Mouse (Mus musculus) lung, postnatal 0 days (tissue): ENCODE measurements around the gene Actr3.

Source experiments
- CTCF ChIP-seq: IDR thresholded peaks from 2 replicates; pipeline ENCODE4 v1.5.1; 2016; ENCODE audit warnings: antibody characterized with exemption, mild to moderate bottlenecking
- EP300 ChIP-seq: IDR thresholded peaks from 2 replicates; pipeline ENCODE4 v1.6.1; 2016; ENCODE audit warnings: antibody characterized with exemption, mild to moderate bottlenecking, control low read depth

DNA sequence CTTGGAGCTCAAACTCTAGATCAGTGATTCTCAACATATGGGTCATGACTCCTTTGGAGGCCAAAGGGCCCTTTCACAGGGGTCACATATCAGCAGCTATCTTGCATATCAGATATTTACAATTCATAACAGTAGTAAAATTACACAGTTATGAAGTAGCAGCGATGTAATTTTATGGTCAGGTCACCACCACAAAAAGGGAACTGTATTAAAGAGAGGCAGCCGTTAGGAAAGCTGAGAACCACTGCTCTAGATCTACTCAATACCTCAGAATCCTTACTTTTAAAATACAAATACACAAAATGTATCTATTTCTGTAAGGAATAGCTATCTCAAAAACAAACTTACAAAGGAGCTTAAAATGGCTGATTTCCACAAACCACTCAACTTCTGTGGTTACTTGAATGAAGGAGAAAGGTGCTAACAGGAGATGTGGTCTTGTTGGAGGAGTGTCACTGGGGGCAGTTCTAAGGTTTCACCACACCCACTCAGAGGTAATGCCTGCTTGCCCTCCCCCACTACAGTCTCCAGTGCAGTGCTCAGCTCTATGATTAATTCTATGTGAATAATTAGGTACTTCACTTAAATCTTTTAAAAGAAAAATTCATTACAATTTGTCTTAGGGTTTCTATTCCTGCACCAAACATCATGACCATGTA is 9.0 kb downstream of the Actr3 start:
- TF ChIP-seq EP300, result no peak
- no peak for TF ChIP-seq CTCF
